Mouse (Mus musculus): ENCODE results near the gene Bpifb9a. TPM values are rescaled to one million over a fixed set of nuclear protein-coding genes. Genes with fewer than 3 reads are reported as not detected.
"Not testable (repeated sequence)": the region's sequence is repeated elsewhere in the genome, so short reads cannot be mapped to it uniquely, and the experiment has no call there.

The Bpifb9a gene
- total and polyA plus RNA-seq, 3 experiments: not detected

GRCm38 (mm10) chr2:154255770-154256169, 1.9 kb upstream of the Bpifb9a start:
- Histone ChIP-seq H3K27ac (ENCODE audit: insufficient read depth, low read depth) (no peak overlapping the region), H3K4me2 (ENCODE audit: insufficient read depth, low read depth, poor library complexity, severe bottlenecking) (no peak overlapping the region), H3K4me1 (ENCODE audit: control insufficient read depth in 1 of 2, insufficient read depth in 2 of 2) (no peaks in the 10 kb centered on the region), H3K4me3 (replicated peaks in 1 of 3; ENCODE audit: low read depth in 2 of 3, low read length in 2 of 3, poor library complexity in 1 of 3) (no peak overlapping the region), H3K27me3 (replicated peaks) (peaks cover 49% of the 10 kb centered on the region), H3K9ac (ENCODE audit: insufficient read depth, low read depth) (no peak overlapping the region), H3K9me3 (replicated peaks; ENCODE audit: low read length) (no peaks in the 10 kb centered on the region), H3K36me3 (replicated peaks in 1 of 2; ENCODE audit: control insufficient read depth in 1 of 2, insufficient read depth in 1 of 2, low read length in 1 of 2) (no peaks in the 10 kb centered on the region), H3K79me2 (replicated peaks; ENCODE audit: control insufficient read depth, extremely low read depth, insufficient read depth, poor library complexity, severe bottlenecking) (no peaks in the 10 kb centered on the region)
- no peak for DNase-seq (ENCODE audit: extremely low read depth)
- dilution Hi-C loops (cut with MboI; ENCODE audit: extremely low pct_ligation_motif_present, extremely low pct_unique_long_range_greater_than_20kb, low sequenced_read_pairs): no loop called here
- no peak for TF ChIP-seq PAX5 (IDR thresholded peaks at IDR 0.05; ENCODE audit: low read length)
- TF ChIP-seq MAZ (IDR thresholded peaks at IDR 0.05; ENCODE audit: low read depth, low read length): no peak
- no peak for TF ChIP-seq ZMIZ1 (IDR thresholded peaks at IDR 0.05; ENCODE audit: low read depth, low read length)
- no peak for TF ChIP-seq RCOR1 (conservative IDR thresholded peaks at IDR 0.05; ENCODE audit: low read depth, low read length)
- no peak for TF ChIP-seq MAX (IDR thresholded peaks at IDR 0.05; ENCODE audit: low read length)
- TF ChIP-seq IRF4 (IDR thresholded peaks at IDR 0.05; ENCODE audit: low read depth, low read length): no peak
- TF ChIP-seq MYC (IDR thresholded peaks at IDR 0.05; ENCODE audit: low read depth, low read length): no peak
- no peak for TF ChIP-seq MEF2A (IDR thresholded peaks at IDR 0.05; ENCODE audit: borderline replicate concordance, low read depth, low read length)
- TF ChIP-seq BHLHE40 (IDR thresholded peaks at IDR 0.05; ENCODE audit: low read depth, low read length): no peak
- no peak for TF ChIP-seq USF1 (IDR thresholded peaks at IDR 0.05; ENCODE audit: low read depth, low read length)
- TF ChIP-seq NRF1 (IDR thresholded peaks at IDR 0.05; ENCODE audit: low read depth, low read length): no peak
- no peak for TF ChIP-seq MXI1 (IDR thresholded peaks at IDR 0.05; ENCODE audit: low read depth, low read length)
- no peak for TF ChIP-seq POLR2A (IDR thresholded peaks at IDR 0.05; ENCODE audit: low read depth, low read length)
- TF ChIP-seq CHD2 (IDR thresholded peaks at IDR 0.05; ENCODE audit: low read length): no peak
- no peak for TF ChIP-seq JUND (conservative IDR thresholded peaks at IDR 0.05; ENCODE audit: low read depth, low read length)
- no peak for TF ChIP-seq SIN3A (IDR thresholded peaks at IDR 0.05; ENCODE audit: low read length)
- no peak for TF ChIP-seq ZKSCAN1 (IDR thresholded peaks at IDR 0.05; ENCODE audit: borderline replicate concordance, low read depth, low read length)
- in situ Hi-C loops (cut with MboI; ENCODE audit: low pct_ligation_motif_present, low pct_unique_long_range_greater_than_20kb, low sequenced_read_pairs): no loop called here

DNA sequence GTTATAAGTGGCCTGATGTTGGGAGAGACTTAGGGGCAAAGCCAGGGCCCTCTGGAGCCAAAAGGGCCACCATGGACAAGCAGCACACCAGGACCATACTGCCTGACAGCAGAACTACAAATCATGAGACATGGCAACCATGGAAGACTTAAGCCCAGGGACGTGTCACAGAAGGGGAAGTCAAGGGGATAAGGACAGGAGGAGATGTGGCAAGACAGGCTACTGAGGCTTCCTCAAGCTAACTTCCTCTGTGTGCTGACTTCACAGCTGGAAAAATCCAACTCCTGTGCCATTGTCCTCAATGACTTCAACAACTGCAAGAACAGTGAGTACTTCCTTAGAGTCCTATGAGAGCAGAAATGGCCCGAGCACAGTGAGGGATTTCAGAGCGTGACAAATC, 6.7 kb downstream of the Bpifb9a start:
- H3K4me3 ChIP-seq (replicated peaks in 1 of 3; ENCODE audit: low read depth in 2 of 3, low read length in 2 of 3, poor library complexity in 1 of 3); H3K4me2 ChIP-seq (ENCODE audit: insufficient read depth, low read depth, poor library complexity, severe bottlenecking); H3K27ac ChIP-seq (ENCODE audit: insufficient read depth, low read depth); H3K27me3 ChIP-seq (replicated peaks); H3K4me1 ChIP-seq (ENCODE audit: control insufficient read depth in 1 of 2, insufficient read depth in 2 of 2); H3K36me3 ChIP-seq (replicated peaks in 1 of 2; ENCODE audit: control insufficient read depth in 1 of 2, insufficient read depth in 1 of 2, low read length in 1 of 2); H3K9ac ChIP-seq (ENCODE audit: insufficient read depth, low read depth); DNase-seq (ENCODE audit: extremely low read depth); H3K79me2 ChIP-seq (replicated peaks; ENCODE audit: control insufficient read depth, extremely low read depth, insufficient read depth, poor library complexity, severe bottlenecking); H3K9me3 ChIP-seq (replicated peaks; ENCODE audit: low read length); dilution Hi-C loops (cut with MboI; ENCODE audit: extremely low pct_ligation_motif_present, extremely low pct_unique_long_range_greater_than_20kb, low sequenced_read_pairs); in situ Hi-C loops (cut with MboI; ENCODE audit: low pct_ligation_motif_present, low pct_unique_long_range_greater_than_20kb, low sequenced_read_pairs): not testable (repeated sequence)

- H3K9me3 ChIP-seq (replicated peaks; ENCODE audit: low read length); H3K9ac ChIP-seq (ENCODE audit: insufficient read depth, low read depth); H3K79me2 ChIP-seq (replicated peaks; ENCODE audit: control insufficient read depth, extremely low read depth, insufficient read depth, poor library complexity, severe bottlenecking); H3K36me3 ChIP-seq (replicated peaks in 1 of 2; ENCODE audit: control insufficient read depth in 1 of 2, insufficient read depth in 1 of 2, low read length in 1 of 2); dilution Hi-C loops (cut with MboI; ENCODE audit: extremely low pct_ligation_motif_present, extremely low pct_unique_long_range_greater_than_20kb, low sequenced_read_pairs); H3K4me2 ChIP-seq (ENCODE audit: insufficient read depth, low read depth, poor library complexity, severe bottlenecking); H3K4me3 ChIP-seq (replicated peaks in 1 of 3; ENCODE audit: low read depth in 2 of 3, low read length in 2 of 3, poor library complexity in 1 of 3); H3K4me1 ChIP-seq (ENCODE audit: control insufficient read depth in 1 of 2, insufficient read depth in 2 of 2); DNase-seq (ENCODE audit: extremely low read depth); H3K27ac ChIP-seq (ENCODE audit: insufficient read depth, low read depth): not testable (repeated sequence)
- peaks cover 48% of the 10 kb centered on the region for H3K27me3 ChIP-seq (replicated peaks)
- in situ Hi-C loops (cut with MboI; ENCODE audit: low pct_ligation_motif_present, low pct_unique_long_range_greater_than_20kb, low sequenced_read_pairs): loop anchor here (5.0 kb wide), 1 partner anchor 90 kb away; no protein-coding TSS in a partner anchor
These were observed 34.2 kb downstream of the Bpifb9a start for GRCm38 (mm10) chr2:154291866-154292265.
